In genomic region chr2:164857842-164858553, GRCm38 (mm10) we compare ENCODE assay signal across 9 mouse cellular contexts. TPM values are rescaled to one million over a fixed set of nuclear protein-coding genes. Genes with fewer than 3 reads are reported as not detected.
DNase-seq lines count a peak whose midpoint lies in the region; ATAC-seq and TF ChIP-seq lines count a peak whose summit lies in the region.
"Had no signal": no experiment of that assay in that cellular context is flagged by ENCODE, and none has a peak within 500 bp of the region (broad histone marks: within the 10 kb centered on the region; RNA-seq: fewer than 3 reads in every experiment).

No protein-coding gene starts in this region.

- WGBS in lung, embryonic 15.5 days: 8% methylated on average over 19 of the region's 19 CpGs
- WGBS in forebrain, embryonic 10.5 days: 2% methylated on average over 19 of the region's 19 CpGs
- 6% methylated on average over 18 of the region's 19 CpGs for WGBS in limb, embryonic 14.5 days
- WGBS in stomach, embryonic 14.5 days: 11% methylated on average over 19 of the region's 19 CpGs

- H3K4me1 ChIP-seq in lung, embryonic 15.5 days: peaks cover 67% of the 10 kb centered on the region
- peaks cover 64% of the 10 kb centered on the region for H3K4me1 ChIP-seq in forebrain, embryonic 10.5 days
- H3K4me1 ChIP-seq in limb, embryonic 14.5 days (ENCODE audit: control insufficient read depth, insufficient read depth, low read length): peaks cover 13% of the 10 kb centered on the region; the same call in 1 of the 2 replicates
- H3K4me1 ChIP-seq in stomach, embryonic 14.5 days (ENCODE audit: control insufficient read depth, insufficient read depth, low read length): peaks cover 15% of the 10 kb centered on the region; the same call in 1 of the 2 replicates

- peak overlapping the region; percentile 57 for H3K4me3 ChIP-seq in lung, embryonic 15.5 days
- H3K4me3 ChIP-seq in forebrain, embryonic 10.5 days: peak overlapping the region; percentile 69
- H3K4me3 ChIP-seq in limb, embryonic 14.5 days (replicated peaks; ENCODE audit: low read length): peak overlapping the region; percentile 52
- H3K4me3 ChIP-seq in stomach, embryonic 14.5 days (ENCODE audit: low read depth, low read length): peak overlapping the region; percentile 38

- H3K36me3 ChIP-seq in lung, embryonic 15.5 days: 0 out of 2 replicates have a peak, but pooled peaks cover 2% of the 10 kb centered on the region
- peaks cover 4% of the 10 kb centered on the region; the same call in 1 of the 2 replicates for H3K36me3 ChIP-seq in forebrain, embryonic 10.5 days (replicated peaks)
- no peaks in the 10 kb centered on the region for H3K36me3 ChIP-seq in limb, embryonic 14.5 days (ENCODE audit: control insufficient read depth, insufficient read depth, low read length)
- H3K36me3 ChIP-seq in stomach, embryonic 14.5 days (ENCODE audit: control insufficient read depth, insufficient read depth, low read length): no peaks in the 10 kb centered on the region

- no peak for DNase-seq in lung, adult 18-20 months
- peak; percentile 54 for DNase-seq in forebrain, embryonic 10.5 days (ENCODE audit: extremely low spot score, low spot score)
- no peak for DNase-seq in limb, embryonic 14.5 days (ENCODE audit: low spot score)
- DNase-seq in adrenal gland, postnatal 36 days: no peak
- DNase-seq in testis, postnatal 10 days (ENCODE audit: low spot score): no peak

- H3K4me2 ChIP-seq in lung, embryonic 15.5 days: peak overlapping the region; percentile 94
- H3K4me2 ChIP-seq in limb, embryonic 14.5 days (replicated peaks; ENCODE audit: low read depth, low read length, severe bottlenecking): peak overlapping the region; percentile 97
- H3K4me2 ChIP-seq in stomach, embryonic 14.5 days (replicated peaks; ENCODE audit: low read depth, low read length): peak overlapping the region; percentile 98

- no peaks in the 10 kb centered on the region for H3K27me3 ChIP-seq in lung, embryonic 15.5 days
- H3K27me3 ChIP-seq in forebrain, embryonic 10.5 days (ENCODE audit: poor library complexity, severe bottlenecking): peaks cover 66% of the 10 kb centered on the region
- peaks cover 41% of the 10 kb centered on the region for H3K27me3 ChIP-seq in limb, embryonic 14.5 days (ENCODE audit: control insufficient read depth, insufficient read depth, low read length)
- H3K27me3 ChIP-seq in stomach, embryonic 14.5 days (ENCODE audit: control insufficient read depth, insufficient read depth, low read length): peaks cover 2% of the 10 kb centered on the region; the same call in 1 of the 2 replicates

- no peak for TF ChIP-seq POLR2A in limb, embryonic 14.5 days (IDR thresholded peaks at IDR 0.05; ENCODE audit: borderline replicate concordance, extremely low read depth, insufficient read depth, insufficient read length)

- H3K27ac ChIP-seq in lung, embryonic 15.5 days: peak overlapping the region; percentile 59
- peak overlapping the region; percentile 83 for H3K27ac ChIP-seq in forebrain, embryonic 10.5 days
- H3K27ac ChIP-seq in limb, embryonic 14.5 days (replicated peaks; ENCODE audit: low read depth, low read length): no peak overlapping the region
- no peak overlapping the region for H3K27ac ChIP-seq in stomach, embryonic 14.5 days (ENCODE audit: low read length)

- H3K9me3 ChIP-seq in lung, embryonic 15.5 days: no peaks in the 10 kb centered on the region
- no peaks in the 10 kb centered on the region for H3K9me3 ChIP-seq in forebrain, embryonic 10.5 days
- H3K9me3 ChIP-seq in limb, embryonic 14.5 days (ENCODE audit: control insufficient read depth, low read length): no peaks in the 10 kb centered on the region
- H3K9me3 ChIP-seq in stomach, embryonic 14.5 days (ENCODE audit: control insufficient read depth, low read depth, low read length): no peaks in the 10 kb centered on the region

- ATAC-seq in lung, embryonic 15.5 days (ENCODE audit: borderline replicate concordance, extremely low read depth, low FRiP score, low TSS enrichment): no peak; the same call in 1 of the 2 replicates
- ATAC-seq in limb, embryonic 14.5 days (ENCODE audit: low FRiP score, low read depth): no peak
- no peak for ATAC-seq in stomach, embryonic 14.5 days (ENCODE audit: insufficient number of reproducible peaks, insufficient read depth, low FRiP score, low read depth)
- ATAC-seq in megakaryocyte-erythroid progenitor cell, adult 5-6 weeks (replicated peaks; ENCODE audit: low FRiP score, low TSS enrichment, poor library complexity, severe bottlenecking): no peak

- peak overlapping the region; percentile 41 for H3K9ac ChIP-seq in lung, embryonic 15.5 days
- peak overlapping the region; percentile 47 for H3K9ac ChIP-seq in limb, embryonic 14.5 days (ENCODE audit: low read depth, low read length, severe bottlenecking)
- H3K9ac ChIP-seq in stomach, embryonic 14.5 days (replicated peaks; ENCODE audit: low read depth, low read length): peak overlapping the region; percentile 22; the same call in 1 of the 2 replicates

RNA-seq across cellular contexts. Expression of gene Pltp, which starts 0.5 kb away (rescaled TPM):
- 149 and 169 TPM in 2 replicates for polyA plus RNA-seq in lung, embryonic 15.5 days (2015; fragmentation: Nextera tagmentation; extraction: Ambion mirVana)
- polyA plus RNA-seq in forebrain, embryonic 10.5 days (2016; fragmentation: Nextera tagmentation; extraction: Ambion mirVana): 36.6 and 40.0 TPM in 2 replicates
- 45.5 and 55.3 TPM in 2 replicates for polyA plus RNA-seq in limb, embryonic 14.5 days (2012; rRNA removed)
- 51.1 and 56.2 TPM in 2 replicates for polyA plus RNA-seq in limb, embryonic 14.5 days (2014; fragmentation: Nextera tagmentation; extraction: Ambion mirVana)
- polyA plus RNA-seq in stomach, embryonic 14.5 days (2014; fragmentation: Nextera tagmentation; extraction: Ambion mirVana): 50.6 and 53.2 TPM in 2 replicates
- 10 to 100 TPM; 21.1 to 34.7 TPM for total RNA-seq in adrenal gland, postnatal 36 days (2021)
- total RNA-seq in megakaryocyte-erythroid progenitor cell, adult 5-6 weeks (2014; fragmentation: Nextera tagmentation): not detected in 2 replicates
- not detected in 2 replicates for total RNA-seq in megakaryocyte-erythroid progenitor cell, adult 5-6 weeks (2017)

RNA-seq across cellular contexts. Expression of gene Pcif1, which starts 21.1 kb away (rescaled TPM):
- 74.4 and 75.2 TPM in 2 replicates for polyA plus RNA-seq in lung, embryonic 15.5 days (2015; fragmentation: Nextera tagmentation; extraction: Ambion mirVana)
- 78.3 and 84.6 TPM in 2 replicates for polyA plus RNA-seq in forebrain, embryonic 10.5 days (2016; fragmentation: Nextera tagmentation; extraction: Ambion mirVana)
- 40.5 and 48.6 TPM in 2 replicates for polyA plus RNA-seq in limb, embryonic 14.5 days (2012; rRNA removed)
- polyA plus RNA-seq in limb, embryonic 14.5 days (2014; fragmentation: Nextera tagmentation; extraction: Ambion mirVana): 66.4 and 73.0 TPM in 2 replicates
- polyA plus RNA-seq in stomach, embryonic 14.5 days (2014; fragmentation: Nextera tagmentation; extraction: Ambion mirVana): 70.6 and 87.3 TPM in 2 replicates
- 10 to 100 TPM; 45.4 to 53.9 TPM for total RNA-seq in adrenal gland, postnatal 36 days (2021)
- total RNA-seq in megakaryocyte-erythroid progenitor cell, adult 5-6 weeks (2014; fragmentation: Nextera tagmentation): 59.0 and 61.7 TPM in 2 replicates
- 13.2 and 16.3 TPM in 2 replicates for total RNA-seq in megakaryocyte-erythroid progenitor cell, adult 5-6 weeks (2017)

RNA-seq across cellular contexts. Expression of gene Neurl2, which starts 24.7 kb away (rescaled TPM):
- 6.6 and 7.5 TPM in 2 replicates for polyA plus RNA-seq in lung, embryonic 15.5 days (2015; fragmentation: Nextera tagmentation; extraction: Ambion mirVana)
- 3.9 and 4.5 TPM in 2 replicates for polyA plus RNA-seq in forebrain, embryonic 10.5 days (2016; fragmentation: Nextera tagmentation; extraction: Ambion mirVana)
- polyA plus RNA-seq in limb, embryonic 14.5 days (2012; rRNA removed): 7.2 and 8.5 TPM in 2 replicates
- polyA plus RNA-seq in limb, embryonic 14.5 days (2014; fragmentation: Nextera tagmentation; extraction: Ambion mirVana): 5.5 and 7.6 TPM in 2 replicates
- 6.3 and 8.3 TPM in 2 replicates for polyA plus RNA-seq in stomach, embryonic 14.5 days (2014; fragmentation: Nextera tagmentation; extraction: Ambion mirVana)
- total RNA-seq in adrenal gland, postnatal 36 days (2021): 1 to 10 TPM; 2.1 to 2.5 TPM
- total RNA-seq in megakaryocyte-erythroid progenitor cell, adult 5-6 weeks (2014; fragmentation: Nextera tagmentation): 0.26 and 1.8 TPM in 2 replicates
- total RNA-seq in megakaryocyte-erythroid progenitor cell, adult 5-6 weeks (2017): 2.3 TPM in 1 of 2 replicates, not detected in the other

RNA-seq across cellular contexts. Expression of gene Ctsa, which starts 25.3 kb away (rescaled TPM):
- 131 and 139 TPM in 2 replicates for polyA plus RNA-seq in lung, embryonic 15.5 days (2015; fragmentation: Nextera tagmentation; extraction: Ambion mirVana)
- 77.8 and 80.4 TPM in 2 replicates for polyA plus RNA-seq in forebrain, embryonic 10.5 days (2016; fragmentation: Nextera tagmentation; extraction: Ambion mirVana)
- 197 and 285 TPM in 2 replicates for polyA plus RNA-seq in limb, embryonic 14.5 days (2012; rRNA removed)
- polyA plus RNA-seq in limb, embryonic 14.5 days (2014; fragmentation: Nextera tagmentation; extraction: Ambion mirVana): 147 and 163 TPM in 2 replicates
- polyA plus RNA-seq in stomach, embryonic 14.5 days (2014; fragmentation: Nextera tagmentation; extraction: Ambion mirVana): 130 and 134 TPM in 2 replicates
- 100 to 1,000 TPM; 105 to 112 TPM for total RNA-seq in adrenal gland, postnatal 36 days (2021)
- 63.5 and 87.0 TPM in 2 replicates for total RNA-seq in megakaryocyte-erythroid progenitor cell, adult 5-6 weeks (2014; fragmentation: Nextera tagmentation)
- 40.0 and 58.0 TPM in 2 replicates for total RNA-seq in megakaryocyte-erythroid progenitor cell, adult 5-6 weeks (2017)

RNA-seq across cellular contexts. Expression of gene Spata25, which starts 29.7 kb away (rescaled TPM):
- polyA plus RNA-seq in lung, embryonic 15.5 days (2015; fragmentation: Nextera tagmentation; extraction: Ambion mirVana): not detected in 2 replicates
- polyA plus RNA-seq in forebrain, embryonic 10.5 days (2016; fragmentation: Nextera tagmentation; extraction: Ambion mirVana): 0.19 TPM in 1 of 2 replicates, not detected in the other
- 0.09 and 0.13 TPM in 2 replicates for polyA plus RNA-seq in limb, embryonic 14.5 days (2012; rRNA removed)
- not detected in 2 replicates for polyA plus RNA-seq in limb, embryonic 14.5 days (2014; fragmentation: Nextera tagmentation; extraction: Ambion mirVana)
- not detected in 2 replicates for polyA plus RNA-seq in stomach, embryonic 14.5 days (2014; fragmentation: Nextera tagmentation; extraction: Ambion mirVana)
- not detected for total RNA-seq in adrenal gland, postnatal 36 days (2021)
- not detected in 2 replicates for total RNA-seq in megakaryocyte-erythroid progenitor cell, adult 5-6 weeks (2014; fragmentation: Nextera tagmentation)
- not detected in 2 replicates for total RNA-seq in megakaryocyte-erythroid progenitor cell, adult 5-6 weeks (2017)
- polyA plus RNA-seq: brain, embryonic 14.5 days had no signal

Comparison
In these comparisons a context has a peak if more than half of its experiments do, and no peak if none do; other contexts are left out.
1. H3K27ac ChIP-seq: peak in lung, embryonic 15.5 days (single experiment) and forebrain, embryonic 10.5 days (single experiment); none in limb, embryonic 14.5 days (single experiment) and stomach, embryonic 14.5 days (single experiment).
2. Peak in every context shown above with its lines, with median percentiles within 50 percentile points of each other: H3K4me2 ChIP-seq, H3K4me3 ChIP-seq and H3K9ac ChIP-seq.